Mouse (Mus musculus): ENCODE results near the gene Phospho2. TPM values are rescaled to one million over a fixed set of nuclear protein-coding genes. Genes with fewer than 3 reads are reported as not detected.

Gene Phospho2
- 43.1 and 45.4 TPM in 2 replicates for polyA plus RNA-seq (2014; fragmentation: Nextera tagmentation; extraction: Ambion mirVana)

DNA sequence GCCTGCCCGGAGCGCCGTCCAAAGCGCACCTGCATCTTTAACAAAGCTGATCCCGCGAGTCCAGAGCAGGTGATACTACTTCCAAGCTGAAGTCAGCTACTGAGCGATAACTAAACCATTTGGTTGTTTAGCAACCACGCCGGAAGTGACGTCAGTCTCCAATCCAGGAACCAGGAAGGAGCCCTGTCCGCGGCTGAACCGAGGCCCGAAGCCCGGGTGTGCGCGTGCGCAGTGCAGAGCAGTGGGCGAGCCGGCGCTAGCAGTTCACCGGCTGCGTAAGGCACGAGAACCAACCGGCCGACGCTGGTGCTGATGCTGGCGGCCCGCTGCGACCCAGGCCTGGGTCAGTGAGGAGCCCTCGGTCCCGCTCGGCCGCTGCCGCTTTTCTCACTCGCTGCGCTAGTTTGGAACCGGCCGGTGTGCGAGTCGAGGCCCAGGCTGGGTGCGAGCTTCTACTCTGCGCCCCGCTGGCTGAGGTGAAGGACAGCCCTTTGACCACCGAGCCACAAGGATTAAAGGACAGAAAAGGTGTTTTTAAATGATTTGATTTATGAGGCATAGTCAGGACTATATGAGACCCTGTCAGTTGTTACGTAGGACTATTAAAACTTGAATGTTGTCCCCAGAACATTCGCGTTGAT, at the start of gene Phospho2, which contains the start of gene Ccdc173:
Gene Phospho2 (plus strand): TSS at position 195 of the 641 bp plus-strand sequence.
Gene Ccdc173 (minus strand): TSS at position 147 of the 641 bp plus-strand sequence.
- peak within 1 kb of the TSS; percentile 87 for H3K4me2 ChIP-seq (ENCODE audit: low read length)
- WGBS = 1% methylated on average over 48 of the region's 48 CpGs
- H3K27me3 ChIP-seq (replicated peaks; ENCODE audit: control insufficient read depth, insufficient read depth, low read length) = no peaks in the 10 kb centered on the region
- H3K36me3 ChIP-seq (ENCODE audit: control insufficient read depth, insufficient read depth, low read length) = peaks cover 16% of the 10 kb centered on the region
- H3K9ac ChIP-seq (ENCODE audit: low read length) = peak within 1 kb of the TSS; percentile 76
- peak within 1 kb of the TSS; percentile 78 for H3K27ac ChIP-seq (ENCODE audit: low read depth, low read length)
- no peaks in the 10 kb centered on the region for H3K9me3 ChIP-seq (replicated peaks; ENCODE audit: control insufficient read depth, low read length)
- peak; percentile 99 for DNase-seq (ENCODE audit: low spot score)
- peak; percentile 97 for ATAC-seq
- H3K4me3 ChIP-seq (ENCODE audit: low read depth, low read length) = peak within 1 kb of the TSS; percentile 63
- H3K4me1 ChIP-seq (ENCODE audit: control insufficient read depth, insufficient read depth, low read length) = no peaks in the 10 kb centered on the region

DNA sequence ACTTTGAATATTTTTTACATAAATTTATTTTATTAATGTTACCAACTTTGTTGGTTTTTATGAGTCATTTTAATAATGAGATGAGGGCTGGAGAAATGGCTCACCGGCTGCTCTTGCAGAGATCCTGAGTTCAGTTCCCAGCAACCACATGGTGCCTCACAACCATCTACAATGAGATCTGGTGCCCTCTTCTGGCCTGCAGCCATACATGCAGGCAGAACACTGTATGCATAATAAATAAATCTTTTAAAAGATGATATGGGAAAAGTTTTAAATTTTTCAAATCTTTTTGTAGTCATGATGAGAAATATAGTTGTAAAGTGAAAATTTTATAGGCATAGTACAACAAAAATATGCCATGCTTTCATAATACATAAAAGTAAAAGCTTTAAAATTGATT, 44.3 kb upstream of the Phospho2 start:
- no peaks in the 10 kb centered on the region for H3K9me3 ChIP-seq (replicated peaks; ENCODE audit: control insufficient read depth, low read length)
- DNase-seq (ENCODE audit: low spot score) = no peak
- no peak overlapping the region for H3K27ac ChIP-seq (ENCODE audit: low read depth, low read length)
- H3K27me3 ChIP-seq (replicated peaks; ENCODE audit: control insufficient read depth, insufficient read depth, low read length) = no peaks in the 10 kb centered on the region
- no peak overlapping the region for H3K4me3 ChIP-seq (ENCODE audit: low read depth, low read length)
- H3K9ac ChIP-seq (ENCODE audit: low read length) = no peak overlapping the region
- 95% methylated on average over 1 of the region's 1 CpGs for WGBS
- no peak for ATAC-seq
- H3K4me1 ChIP-seq (ENCODE audit: control insufficient read depth, insufficient read depth, low read length) = no peaks in the 10 kb centered on the region
- H3K4me2 ChIP-seq (ENCODE audit: low read length) = no peak overlapping the region
- peaks cover 61% of the 10 kb centered on the region for H3K36me3 ChIP-seq (ENCODE audit: control insufficient read depth, insufficient read depth, low read length)

DNA sequence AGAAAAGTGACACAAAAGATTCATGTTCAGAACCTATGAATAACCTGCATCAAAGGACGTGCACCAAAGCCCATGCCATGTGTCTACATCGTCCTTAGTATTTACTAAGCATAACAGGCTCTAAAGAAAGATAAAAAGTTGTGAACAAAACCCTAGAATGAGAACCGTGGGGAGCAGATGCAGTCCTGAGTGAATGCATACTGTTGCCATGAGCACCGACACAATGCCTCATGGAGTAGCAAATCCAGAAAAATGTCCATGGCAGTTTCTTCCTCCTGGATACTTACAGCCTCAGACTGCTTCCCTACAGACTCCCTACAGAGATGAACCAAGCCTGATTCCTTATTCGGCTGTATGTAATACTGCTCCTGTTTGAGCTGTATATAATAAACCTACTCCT, 28.4 kb upstream of the Phospho2 start:
- H3K9ac ChIP-seq (ENCODE audit: low read length) = no peak overlapping the region
- no peaks in the 10 kb centered on the region for H3K9me3 ChIP-seq (replicated peaks; ENCODE audit: control insufficient read depth, low read length)
- no peaks in the 10 kb centered on the region for H3K4me1 ChIP-seq (ENCODE audit: control insufficient read depth, insufficient read depth, low read length)
- H3K4me2 ChIP-seq (ENCODE audit: low read length) = no peak overlapping the region
- 64% methylated on average over 5 of the region's 5 CpGs for WGBS
- no peak overlapping the region for H3K27ac ChIP-seq (ENCODE audit: low read depth, low read length)
- DNase-seq (ENCODE audit: low spot score) (peak; percentile 2), ATAC-seq (no peak)
- no peak overlapping the region for H3K4me3 ChIP-seq (ENCODE audit: low read depth, low read length)
- H3K27me3 ChIP-seq (replicated peaks; ENCODE audit: control insufficient read depth, insufficient read depth, low read length) = no peaks in the 10 kb centered on the region
- no peaks in the 10 kb centered on the region for H3K36me3 ChIP-seq (ENCODE audit: control insufficient read depth, insufficient read depth, low read length)

DNA sequence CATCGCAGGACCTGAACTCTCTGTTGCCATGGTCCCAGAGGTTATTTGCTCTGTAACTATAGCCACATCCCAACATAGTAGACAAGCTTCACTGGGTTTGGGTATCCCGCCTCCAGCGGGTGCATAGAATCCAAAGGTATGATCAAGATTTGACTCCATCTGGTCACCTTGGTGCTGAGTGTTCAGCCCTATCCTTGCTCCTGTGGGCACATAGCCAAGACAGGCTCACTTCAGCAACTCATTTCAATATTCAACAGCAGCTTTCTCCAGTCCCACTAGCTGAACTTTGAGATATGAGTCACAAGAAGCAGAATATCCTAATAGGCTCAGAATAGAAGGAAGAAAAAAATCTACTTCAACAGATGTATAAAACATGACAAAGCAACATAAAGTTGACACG, 26.1 kb upstream of the Phospho2 start:
- H3K36me3 ChIP-seq (ENCODE audit: control insufficient read depth, insufficient read depth, low read length) = no peaks in the 10 kb centered on the region
- no peaks in the 10 kb centered on the region for H3K9me3 ChIP-seq (replicated peaks; ENCODE audit: control insufficient read depth, low read length)
- H3K9ac ChIP-seq (ENCODE audit: low read length) = no peak overlapping the region
- H3K27me3 ChIP-seq (replicated peaks; ENCODE audit: control insufficient read depth, insufficient read depth, low read length) = no peaks in the 10 kb centered on the region
- DNase-seq (ENCODE audit: low spot score) (no peak), ATAC-seq (no peak)
- H3K4me1 ChIP-seq (ENCODE audit: control insufficient read depth, insufficient read depth, low read length) = no peaks in the 10 kb centered on the region
- H3K27ac ChIP-seq (ENCODE audit: low read depth, low read length) = no peak overlapping the region
- no peak overlapping the region for H3K4me3 ChIP-seq (ENCODE audit: low read depth, low read length)
- H3K4me2 ChIP-seq (ENCODE audit: low read length) = no peak overlapping the region
- WGBS = 95% methylated on average over 4 of the region's 4 CpGs

DNA sequence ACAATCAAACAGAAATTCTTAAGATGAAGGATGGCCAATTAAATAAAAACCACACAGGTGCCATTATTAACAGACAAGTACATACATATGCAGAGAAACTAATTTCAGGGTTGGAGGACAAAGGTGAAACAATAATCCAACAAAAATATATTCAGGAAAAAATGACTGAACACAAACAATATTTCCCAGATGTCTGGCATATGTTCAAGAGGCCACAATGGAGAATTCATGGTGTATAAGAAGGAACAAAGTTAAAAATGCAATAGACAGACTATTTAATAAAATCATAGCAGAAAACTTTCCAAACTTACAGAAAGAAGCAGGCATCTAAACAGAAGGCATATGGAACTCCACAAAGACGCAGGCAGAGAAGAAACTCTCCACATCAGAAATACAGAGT, 24.7 kb upstream of the Phospho2 start:
- ATAC-seq = no peak
- Histone ChIP-seq H3K27ac (ENCODE audit: low read depth, low read length) (no peak overlapping the region), H3K9me3 (replicated peaks; ENCODE audit: control insufficient read depth, low read length) (no peaks in the 10 kb centered on the region), H3K4me2 (ENCODE audit: low read length) (no peak overlapping the region), H3K27me3 (replicated peaks; ENCODE audit: control insufficient read depth, insufficient read depth, low read length) (no peaks in the 10 kb centered on the region), H3K4me1 (ENCODE audit: control insufficient read depth, insufficient read depth, low read length) (no peaks in the 10 kb centered on the region), H3K4me3 (ENCODE audit: low read depth, low read length) (no peak overlapping the region), H3K9ac (ENCODE audit: low read length) (no peak overlapping the region), H3K36me3 (ENCODE audit: control insufficient read depth, insufficient read depth, low read length) (no peaks in the 10 kb centered on the region)
- DNase-seq (ENCODE audit: low spot score) = no peak
- WGBS = 86% methylated on average over 1 of the region's 1 CpGs

GRCm38 (mm10) chr2:69773331-69773730, 16.1 kb upstream of the Phospho2 start:
- Histone ChIP-seq H3K9ac (ENCODE audit: low read length) (no peak overlapping the region), H3K4me3 (ENCODE audit: low read depth, low read length) (no peak overlapping the region), H3K9me3 (replicated peaks; ENCODE audit: control insufficient read depth, low read length) (no peaks in the 10 kb centered on the region), H3K4me1 (ENCODE audit: control insufficient read depth, insufficient read depth, low read length) (no peaks in the 10 kb centered on the region), H3K4me2 (ENCODE audit: low read length) (no peak overlapping the region), H3K27me3 (replicated peaks; ENCODE audit: control insufficient read depth, insufficient read depth, low read length) (no peaks in the 10 kb centered on the region), H3K36me3 (ENCODE audit: control insufficient read depth, insufficient read depth, low read length) (peaks cover 13% of the 10 kb centered on the region; the same call in 1 of the 2 replicates), H3K27ac (ENCODE audit: low read depth, low read length) (no peak overlapping the region)
- no peak for ATAC-seq
- 99% methylated on average over 3 of the region's 3 CpGs for WGBS
- no peak for DNase-seq (ENCODE audit: low spot score)

GRCm38 (mm10) chr2:69777985-69778835, 11.2 kb upstream of the Phospho2 start:
- Histone ChIP-seq H3K4me1 (ENCODE audit: control insufficient read depth, insufficient read depth, low read length) (no peaks in the 10 kb centered on the region), H3K36me3 (ENCODE audit: control insufficient read depth, insufficient read depth, low read length) (peaks cover 13% of the 10 kb centered on the region; the same call in 1 of the 2 replicates), H3K4me2 (ENCODE audit: low read length) (no peak overlapping the region), H3K9ac (ENCODE audit: low read length) (no peak overlapping the region), H3K27me3 (replicated peaks; ENCODE audit: control insufficient read depth, insufficient read depth, low read length) (no peaks in the 10 kb centered on the region), H3K9me3 (replicated peaks; ENCODE audit: control insufficient read depth, low read length) (no peaks in the 10 kb centered on the region), H3K27ac (ENCODE audit: low read depth, low read length) (no peak overlapping the region), H3K4me3 (ENCODE audit: low read depth, low read length) (no peak overlapping the region)
- 79% methylated on average over 7 of the region's 7 CpGs for WGBS
- no peak for DNase-seq (ENCODE audit: low spot score)
- no peak for ATAC-seq

- 47% methylated on average over 5 of the region's 5 CpGs for WGBS
- Histone ChIP-seq H3K36me3 (ENCODE audit: control insufficient read depth, insufficient read depth, low read length) (peaks cover 13% of the 10 kb centered on the region; the same call in 1 of the 2 replicates), H3K27ac (ENCODE audit: low read depth, low read length) (no peak overlapping the region), H3K9ac (ENCODE audit: low read length) (no peak overlapping the region), H3K9me3 (replicated peaks; ENCODE audit: control insufficient read depth, low read length) (no peaks in the 10 kb centered on the region), H3K4me3 (ENCODE audit: low read depth, low read length) (no peak overlapping the region), H3K4me2 (ENCODE audit: low read length) (no peak overlapping the region), H3K4me1 (ENCODE audit: control insufficient read depth, insufficient read depth, low read length) (no peaks in the 10 kb centered on the region), H3K27me3 (replicated peaks; ENCODE audit: control insufficient read depth, insufficient read depth, low read length) (no peaks in the 10 kb centered on the region)
- ATAC-seq (no peak), DNase-seq (ENCODE audit: low spot score) (peak; percentile 21)
Measured at GRCm38 (mm10) chr2:69778836-69779177, 10.6 kb upstream of the Phospho2 start.

- Histone ChIP-seq H3K4me1 (ENCODE audit: control insufficient read depth, insufficient read depth, low read length) (no peaks in the 10 kb centered on the region), H3K4me2 (ENCODE audit: low read length) (peak overlapping the region; percentile 87), H3K27me3 (replicated peaks; ENCODE audit: control insufficient read depth, insufficient read depth, low read length) (no peaks in the 10 kb centered on the region), H3K9me3 (replicated peaks; ENCODE audit: control insufficient read depth, low read length) (no peaks in the 10 kb centered on the region), H3K9ac (ENCODE audit: low read length) (peak overlapping the region; percentile 76), H3K27ac (ENCODE audit: low read depth, low read length) (peak overlapping the region; percentile 65), H3K36me3 (ENCODE audit: control insufficient read depth, insufficient read depth, low read length) (peaks cover 12% of the 10 kb centered on the region), H3K4me3 (ENCODE audit: low read depth, low read length) (peak overlapping the region; percentile 63)
- WGBS = 28% methylated on average over 9 of the region's 9 CpGs
- DNase-seq (ENCODE audit: low spot score) = peak; percentile 2
- peak; percentile 31; the same call in 1 of the 2 replicates for ATAC-seq
Measured at GRCm38 (mm10) chr2:69788974-69789373, 449 bp upstream of the Phospho2 start.

Data from forebrain, embryonic 14.5 days (tissue).